Mouse (Mus musculus): ENCODE results near the gene Foxi1. TPM values are rescaled to one million over a fixed set of nuclear protein-coding genes. Genes with fewer than 3 reads are reported as not detected.

Gene Foxi1
- not detected in 2 replicates for polyA plus RNA-seq (2015; fragmentation: Nextera tagmentation; extraction: Ambion mirVana)

- Histone ChIP-seq H3K36me3 (replicated peaks; ENCODE audit: insufficient read depth, low read length) (no peaks in the 10 kb centered on the region), H3K9ac (replicated peaks) (no peak within 1 kb of the TSS), H3K9me3 (ENCODE audit: low read length) (no peaks in the 10 kb centered on the region), H3K4me1 (ENCODE audit: insufficient read depth) (no peaks in the 10 kb centered on the region), H3K4me3 (ENCODE audit: low read depth, low read length) (no peak within 1 kb of the TSS), H3K27me3 (ENCODE audit: insufficient read depth, low read length) (no peaks in the 10 kb centered on the region), H3K4me2 (ENCODE audit: low read depth, low read length) (no peak within 1 kb of the TSS), H3K27ac (ENCODE audit: low read depth) (no peak within 1 kb of the TSS)
- DNase-seq (no peak), ATAC-seq (no peak)
- WGBS (ENCODE audit: insufficient replicate concordance) = 82% methylated on average over 10 of the region's 10 CpGs
- TF ChIP-seq CTCF (IDR thresholded peaks at IDR 0.05; ENCODE audit: low read depth) (no peak), EP300 (IDR thresholded peaks at IDR 0.05; ENCODE audit: low read depth) (no peak)
These were observed at the start of gene Foxi1 for GRCm38 (mm10) chr11:34207989-34208388. Gene Foxi1 (minus strand): TSS chr11:34208089.

DNA sequence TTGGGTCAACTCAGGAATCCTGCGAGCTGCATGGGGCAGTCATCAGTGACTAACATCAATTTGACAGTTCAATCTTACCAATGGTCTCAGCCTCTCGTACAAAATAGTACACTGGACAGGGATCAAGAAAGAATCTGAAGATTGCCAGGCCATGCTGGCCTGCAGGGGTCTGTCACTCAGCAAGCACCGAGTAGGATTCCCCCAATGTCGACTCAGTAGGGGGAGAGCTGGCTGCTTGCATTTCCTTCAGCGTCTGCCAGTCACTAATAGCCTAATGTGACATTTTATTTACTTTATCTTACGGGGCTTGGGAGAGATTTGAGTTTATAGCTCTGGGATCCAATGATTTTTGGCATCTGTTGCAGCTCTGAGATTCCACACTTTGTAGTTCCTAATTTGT is 35.1 kb upstream of the Foxi1 start:
- Histone ChIP-seq H3K27me3 (ENCODE audit: insufficient read depth, low read length) (no peaks in the 10 kb centered on the region), H3K4me2 (ENCODE audit: low read depth, low read length) (no peak overlapping the region), H3K27ac (ENCODE audit: low read depth) (no peak overlapping the region), H3K4me3 (ENCODE audit: low read depth, low read length) (no peak overlapping the region), H3K4me1 (ENCODE audit: insufficient read depth) (no peaks in the 10 kb centered on the region), H3K9me3 (ENCODE audit: low read length) (0 out of 2 replicates have a peak, but pooled peaks cover 3% of the 10 kb centered on the region), H3K9ac (replicated peaks) (no peak overlapping the region), H3K36me3 (replicated peaks; ENCODE audit: insufficient read depth, low read length) (0 out of 2 replicates have a peak, but pooled peaks cover 4% of the 10 kb centered on the region)
- no peak for DNase-seq
- ATAC-seq = no peak
- TF ChIP-seq CTCF (IDR thresholded peaks at IDR 0.05; ENCODE audit: low read depth) = no peak
- TF ChIP-seq EP300 (IDR thresholded peaks at IDR 0.05; ENCODE audit: low read depth) = no peak
- 58% methylated on average over 6 of the region's 6 CpGs for WGBS (ENCODE audit: insufficient replicate concordance)

- Histone ChIP-seq H3K9me3 (ENCODE audit: low read length) (0 out of 2 replicates have a peak, but pooled peaks cover 3% of the 10 kb centered on the region), H3K4me2 (ENCODE audit: low read depth, low read length) (no peak overlapping the region), H3K27me3 (ENCODE audit: insufficient read depth, low read length) (no peaks in the 10 kb centered on the region), H3K27ac (ENCODE audit: low read depth) (no peak overlapping the region), H3K4me3 (ENCODE audit: low read depth, low read length) (no peak overlapping the region), H3K9ac (replicated peaks) (no peak overlapping the region), H3K36me3 (replicated peaks; ENCODE audit: insufficient read depth, low read length) (peaks cover 6% of the 10 kb centered on the region; the same call in 1 of the 2 replicates), H3K4me1 (ENCODE audit: insufficient read depth) (no peaks in the 10 kb centered on the region)
- TF ChIP-seq EP300 (IDR thresholded peaks at IDR 0.05; ENCODE audit: low read depth) (no peak), CTCF (IDR thresholded peaks at IDR 0.05; ENCODE audit: low read depth) (no peak)
- no peak for ATAC-seq
- DNase-seq = no peak
- 84% methylated on average over 1 of the region's 1 CpGs for WGBS (ENCODE audit: insufficient replicate concordance)
These were observed 32.4 kb upstream of the Foxi1 start for GRCm38 (mm10) chr11:34240252-34240651.

GRCm38 (mm10) chr11:34239691-34240090 is 31.8 kb upstream of the Foxi1 start:
- Histone ChIP-seq H3K4me1 (ENCODE audit: insufficient read depth) (no peaks in the 10 kb centered on the region), H3K9ac (replicated peaks) (no peak overlapping the region), H3K9me3 (ENCODE audit: low read length) (0 out of 2 replicates have a peak, but pooled peaks cover 3% of the 10 kb centered on the region), H3K4me3 (ENCODE audit: low read depth, low read length) (no peak overlapping the region), H3K27ac (ENCODE audit: low read depth) (no peak overlapping the region), H3K4me2 (ENCODE audit: low read depth, low read length) (no peak overlapping the region), H3K36me3 (replicated peaks; ENCODE audit: insufficient read depth, low read length) (peaks cover 6% of the 10 kb centered on the region; the same call in 1 of the 2 replicates), H3K27me3 (ENCODE audit: insufficient read depth, low read length) (no peaks in the 10 kb centered on the region)
- TF ChIP-seq EP300 (IDR thresholded peaks at IDR 0.05; ENCODE audit: low read depth) = no peak
- no peak for TF ChIP-seq CTCF (IDR thresholded peaks at IDR 0.05; ENCODE audit: low read depth)
- WGBS (ENCODE audit: insufficient replicate concordance) = 69% methylated on average over 2 of the region's 2 CpGs
- no peak for DNase-seq
- ATAC-seq = no peak

DNA sequence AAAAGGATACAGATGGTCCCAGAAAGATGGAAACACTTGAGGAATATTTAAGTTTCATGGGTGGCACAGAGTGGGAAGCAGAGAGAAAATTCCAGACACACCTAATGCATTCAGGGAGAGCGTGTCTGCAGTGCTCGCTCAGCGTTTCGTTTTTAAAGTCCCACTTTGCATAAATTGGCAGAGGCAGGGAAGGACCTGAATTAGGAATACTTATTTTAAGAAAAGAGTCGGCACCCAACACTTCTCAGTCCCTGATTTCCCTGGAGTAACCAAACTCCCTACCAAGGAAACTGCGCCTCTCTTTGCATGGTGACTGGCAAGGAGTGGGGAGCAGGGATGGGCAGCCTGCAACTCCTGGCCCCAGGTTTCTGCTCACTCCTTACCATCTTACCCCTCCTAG is 29.0 kb upstream of the Foxi1 start:
- H3K36me3 ChIP-seq (replicated peaks; ENCODE audit: insufficient read depth, low read length) = peaks cover 2% of the 10 kb centered on the region; the same call in 1 of the 2 replicates
- ATAC-seq = no peak
- no peak overlapping the region for H3K4me2 ChIP-seq (ENCODE audit: low read depth, low read length)
- no peak for DNase-seq
- H3K4me1 ChIP-seq (ENCODE audit: insufficient read depth) = no peaks in the 10 kb centered on the region
- H3K9ac ChIP-seq (replicated peaks) = no peak overlapping the region
- H3K9me3 ChIP-seq (ENCODE audit: low read length) = 0 out of 2 replicates have a peak, but pooled peaks cover 3% of the 10 kb centered on the region
- TF ChIP-seq EP300 (IDR thresholded peaks at IDR 0.05; ENCODE audit: low read depth) = no peak
- no peak for TF ChIP-seq CTCF (IDR thresholded peaks at IDR 0.05; ENCODE audit: low read depth)
- H3K27me3 ChIP-seq (ENCODE audit: insufficient read depth, low read length) = no peaks in the 10 kb centered on the region
- no peak overlapping the region for H3K4me3 ChIP-seq (ENCODE audit: low read depth, low read length)
- 83% methylated on average over 6 of the region's 6 CpGs for WGBS (ENCODE audit: insufficient replicate concordance)
- H3K27ac ChIP-seq (ENCODE audit: low read depth) = no peak overlapping the region

DNA sequence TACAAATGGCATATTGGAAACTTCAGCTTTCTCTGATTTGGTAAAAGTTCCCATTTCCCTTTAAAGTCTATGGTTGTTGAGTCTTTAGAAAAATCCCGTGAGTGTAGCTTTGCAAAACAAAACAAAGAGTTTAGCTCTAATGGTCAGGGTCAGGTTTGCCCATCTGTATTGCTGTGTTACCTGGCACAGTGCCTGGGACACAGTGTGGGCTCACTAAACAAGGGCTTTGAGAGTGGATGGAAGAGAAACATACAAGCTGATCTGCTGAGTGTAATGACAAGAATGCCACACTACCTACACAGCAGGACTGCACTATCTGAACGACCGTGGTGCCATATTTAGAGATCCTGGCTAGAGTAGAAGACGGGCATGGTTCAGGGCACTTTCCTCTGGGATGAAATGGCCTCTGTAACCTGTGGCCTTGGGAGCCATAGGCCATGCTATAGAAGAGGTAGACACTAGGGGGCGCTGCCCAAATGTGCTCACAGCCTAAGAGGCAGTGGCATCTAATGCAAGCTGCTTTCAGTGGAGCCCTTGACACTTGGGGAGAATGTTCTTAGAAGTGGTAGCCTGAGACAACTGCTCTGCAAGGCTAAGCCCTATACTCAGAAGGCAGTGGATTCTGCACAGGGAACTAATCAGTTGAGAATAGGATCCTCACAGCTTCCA is 28.3 kb upstream of the Foxi1 start:
- no peak for ATAC-seq
- Histone ChIP-seq H3K9ac (replicated peaks) (no peak overlapping the region), H3K4me3 (ENCODE audit: low read depth, low read length) (no peak overlapping the region), H3K27ac (ENCODE audit: low read depth) (no peak overlapping the region), H3K4me2 (ENCODE audit: low read depth, low read length) (no peak overlapping the region), H3K36me3 (replicated peaks; ENCODE audit: insufficient read depth, low read length) (peaks cover 2% of the 10 kb centered on the region; the same call in 1 of the 2 replicates), H3K9me3 (ENCODE audit: low read length) (0 out of 2 replicates have a peak, but pooled peaks cover 3% of the 10 kb centered on the region), H3K4me1 (ENCODE audit: insufficient read depth) (no peaks in the 10 kb centered on the region), H3K27me3 (ENCODE audit: insufficient read depth, low read length) (no peaks in the 10 kb centered on the region)
- peak; percentile 66 for TF ChIP-seq CTCF (IDR thresholded peaks at IDR 0.05; ENCODE audit: low read depth)
- no peak for TF ChIP-seq EP300 (IDR thresholded peaks at IDR 0.05; ENCODE audit: low read depth)
- 46% methylated on average over 5 of the region's 5 CpGs for WGBS (ENCODE audit: insufficient replicate concordance)
- peak; percentile 43 for DNase-seq

Data from liver, postnatal 0 days (tissue).